Mouse (Mus musculus) lung, postnatal 10 days (tissue): ENCODE data around the gene Nrxn2.

Experiments used
- DNase-seq: peaks from one replicate; pipeline ENCODE4 v3.0.0; 2021

Nrxn2 gene

GRCm38 (mm10) chr19:6418233-6418879 is at the start of gene Nrxn2:
TSS of gene Nrxn2 (plus strand) at chr19:6418731.
- peak; percentile 89 for DNase-seq

- no peak for DNase-seq
Measured at GRCm38 (mm10) chr19:6370175-6370574, 48.4 kb upstream of the Nrxn2 start.

- DNase-seq = no peak
Measured at GRCm38 (mm10) chr19:6372433-6372832, 46.1 kb upstream of the Nrxn2 start.

GRCm38 (mm10) chr19:6373539-6374400 is 44.8 kb upstream of the Nrxn2 start:
- DNase-seq = peak; percentile 93

GRCm38 (mm10) chr19:6374571-6374970 is 44.0 kb upstream of the Nrxn2 start:
- no peak for DNase-seq

GRCm38 (mm10) chr19:6375423-6376254 is 42.9 kb upstream of the Nrxn2 start:
- DNase-seq = no peak

GRCm38 (mm10) chr19:6376255-6376564 is 42.3 kb upstream of the Nrxn2 start:
- peak; percentile 82 for DNase-seq

- DNase-seq = no peak
Measured at GRCm38 (mm10) chr19:6376643-6377042, 41.9 kb upstream of the Nrxn2 start.

GRCm38 (mm10) chr19:6377327-6378040 is 41.0 kb upstream of the Nrxn2 start:
- DNase-seq = no peak

- no peak for DNase-seq
Measured at GRCm38 (mm10) chr19:6380411-6381166, 37.9 kb upstream of the Nrxn2 start.

GRCm38 (mm10) chr19:6381238-6381637 is 37.3 kb upstream of the Nrxn2 start:
- no peak for DNase-seq

- no peak for DNase-seq
Measured at GRCm38 (mm10) chr19:6382323-6382924, 36.1 kb upstream of the Nrxn2 start.

- DNase-seq = no peak
Measured at GRCm38 (mm10) chr19:6383470-6383869, 35.1 kb upstream of the Nrxn2 start.

- peak; percentile 93 for DNase-seq
Measured at GRCm38 (mm10) chr19:6384128-6384527, 34.4 kb upstream of the Nrxn2 start, which contains the start of gene Pygm. TSS of gene Pygm (plus strand) at chr19:6384399.

GRCm38 (mm10) chr19:6384954-6385353 is 33.6 kb upstream of the Nrxn2 start:
- DNase-seq = no peak

- DNase-seq = no peak
Measured at GRCm38 (mm10) chr19:6385419-6385818, 33.1 kb upstream of the Nrxn2 start.

GRCm38 (mm10) chr19:6385821-6386220 is 32.7 kb upstream of the Nrxn2 start:
- no peak for DNase-seq

GRCm38 (mm10) chr19:6386234-6386633 is 32.3 kb upstream of the Nrxn2 start:
- DNase-seq = no peak

- no peak for DNase-seq
Measured at GRCm38 (mm10) chr19:6388006-6388405, 30.5 kb upstream of the Nrxn2 start.

GRCm38 (mm10) chr19:6389803-6390202 is 28.7 kb upstream of the Nrxn2 start:
- DNase-seq = no peak

- DNase-seq = no peak
Measured at GRCm38 (mm10) chr19:6390251-6390650, 28.3 kb upstream of the Nrxn2 start.
